Mouse (Mus musculus) CH12.LX (cell line): ENCODE results near the gene Rbm19.

Experiments used
- CTCF ChIP-seq, 2 experiments: IDR thresholded peaks in 1 of 2; conservative IDR thresholded peaks in 1 of 2; 2 replicates each; pipeline ENCODE4 v1.5.1; 2011 to 2012; ENCODE audit warnings: low read depth in 2 of 2, low read length in 2 of 2, improper control_type of control experiment in 1 of 2, inconsistent platforms in 1 of 2, mild to moderate bottlenecking in 1 of 2, moderate library complexity in 1 of 2
- E2F4 ChIP-seq: IDR thresholded peaks from 2 replicates; pipeline ENCODE4 v1.6.1; 2011; ENCODE audit warnings: low read depth, low read length, improper control_type of control experiment; ENCODE audit not compliant: insufficient replicate concordance
- EP300 ChIP-seq: IDR thresholded peaks from 2 replicates; pipeline ENCODE4 v1.6.1; 2011; ENCODE audit warnings: low read length, improper control_type of control experiment
- HCFC1 ChIP-seq: IDR thresholded peaks from 2 replicates; pipeline ENCODE4 v1.6.1; 2012; ENCODE audit warnings: low read depth, mild to moderate bottlenecking, inconsistent platforms, low read length, improper control_type of control experiment
- MAX ChIP-seq: IDR thresholded peaks from 2 replicates; pipeline ENCODE4 v1.6.1; 2011; ENCODE audit warnings: low read length, improper control_type of control experiment
- PAX5 ChIP-seq: IDR thresholded peaks from 2 replicates; pipeline ENCODE4 v1.6.1; 2012; ENCODE audit warnings: low read length, inconsistent platforms, mixed read lengths
- POLR2A ChIP-seq: IDR thresholded peaks from 2 replicates; pipeline ENCODE4 v1.6.1; 2011; ENCODE audit warnings: low read depth, mild to moderate bottlenecking, improper control_type of control experiment, low read length
- POLR2AphosphoS2 ChIP-seq: IDR thresholded peaks from 2 replicates; pipeline ENCODE4 v1.6.1; 2011; ENCODE audit warnings: low read depth, low read length, improper control_type of control experiment
- SIN3A ChIP-seq: IDR thresholded peaks from 2 replicates; pipeline ENCODE4 v1.6.1; 2012; ENCODE audit warnings: low read length, improper control_type of control experiment, inconsistent platforms
- USF2 ChIP-seq: conservative IDR thresholded peaks from 2 replicates; pipeline ENCODE4 v1.6.1; 2011; ENCODE audit warnings: low read depth, low read length, improper control_type of control experiment
- ZNF384 ChIP-seq: IDR thresholded peaks from 2 replicates; pipeline ENCODE4 v1.6.1; 2012; ENCODE audit warnings: low read depth, low read length, improper control_type of control experiment, inconsistent platforms

- TF ChIP-seq CTCF (conservative IDR thresholded peaks at IDR 0.05 in 1 of 2, IDR thresholded peaks at IDR 0.05 in 1 of 2; ENCODE audit: low read depth in 2 of 2, low read length in 2 of 2), result no peak
- TF ChIP-seq MAX, result no peak
- no peak for TF ChIP-seq USF2
- no peak for TF ChIP-seq SIN3A
- no peak for TF ChIP-seq EP300
- no peak for TF ChIP-seq E2F4
- no peak for TF ChIP-seq PAX5
- no peak for TF ChIP-seq POLR2A
- TF ChIP-seq HCFC1, result no peak
- TF ChIP-seq POLR2AphosphoS2, result no peak
- TF ChIP-seq ZNF384, result no peak
Observed at GRCm38 (mm10) chr5:120180102-120180501, 63.8 kb downstream of the Rbm19 start.
